Mouse (Mus musculus): ENCODE data around the gene Stim2.

- TF ChIP-seq CTCF (IDR thresholded peaks at IDR 0.05; ENCODE audit: low read depth, low read length) (no peak), POLR2A (IDR thresholded peaks at IDR 0.05; ENCODE audit: extremely low read depth, insufficient read depth, low read length) (no peak)
Observed at GRCm38 (mm10) chr5:54042013-54042412, 43.7 kb downstream of the Stim2 start.

Measured in liver, adult 2 months (tissue).